Mouse (Mus musculus) embryonic facial prominence, embryonic 15.5 days (tissue): ENCODE results near the gene Tbpl2. TPM values are rescaled to one million over a fixed set of nuclear protein-coding genes. Genes with fewer than 3 reads are reported as not detected.

ENCODE experiments used
- polyA plus RNA-seq: library from polyadenylated mRNA; unstranded; fragments of >200 nt; fragmentation: Nextera tagmentation; extraction: Ambion mirVana; gene quantifications from 2 replicates; pipeline ENCODE4 v1.2.1, GENCODE M21; 2015

Gene Tbpl2
- polyA plus RNA-seq, 1 experiment from 2014 or later = not detected

Other genes starting within 250 kb of the Tbpl2 start
- 1.0 and 1.4 TPM in 2 replicates for gene Hnmt, start 47.2 kb downstream of the Tbpl2 start, polyA plus RNA-seq
- 1.4 and 1.8 TPM in 2 replicates for gene Il1f8, start 56.6 kb upstream of the Tbpl2 start, polyA plus RNA-seq
- 3.3 and 4.2 TPM in 2 replicates for gene Il1f9, start 89.9 kb upstream of the Tbpl2 start, polyA plus RNA-seq
- gene Il1f6, start 118.8 kb upstream of the Tbpl2 start, polyA plus RNA-seq = 3.6 and 4.4 TPM in 2 replicates
- 16.9 and 22.2 TPM in 2 replicates for gene Il1f5, start 180.4 kb upstream of the Tbpl2 start, polyA plus RNA-seq
- 0.46 and 0.68 TPM in 2 replicates for gene Il1f10, start 194.6 kb upstream of the Tbpl2 start, polyA plus RNA-seq
- gene Il1rn, start 240.3 kb upstream of the Tbpl2 start, polyA plus RNA-seq = 7.4 and 11.9 TPM in 2 replicates